Mouse (Mus musculus): Measurements from ENCODE around the gene Hif1an.

DNA sequence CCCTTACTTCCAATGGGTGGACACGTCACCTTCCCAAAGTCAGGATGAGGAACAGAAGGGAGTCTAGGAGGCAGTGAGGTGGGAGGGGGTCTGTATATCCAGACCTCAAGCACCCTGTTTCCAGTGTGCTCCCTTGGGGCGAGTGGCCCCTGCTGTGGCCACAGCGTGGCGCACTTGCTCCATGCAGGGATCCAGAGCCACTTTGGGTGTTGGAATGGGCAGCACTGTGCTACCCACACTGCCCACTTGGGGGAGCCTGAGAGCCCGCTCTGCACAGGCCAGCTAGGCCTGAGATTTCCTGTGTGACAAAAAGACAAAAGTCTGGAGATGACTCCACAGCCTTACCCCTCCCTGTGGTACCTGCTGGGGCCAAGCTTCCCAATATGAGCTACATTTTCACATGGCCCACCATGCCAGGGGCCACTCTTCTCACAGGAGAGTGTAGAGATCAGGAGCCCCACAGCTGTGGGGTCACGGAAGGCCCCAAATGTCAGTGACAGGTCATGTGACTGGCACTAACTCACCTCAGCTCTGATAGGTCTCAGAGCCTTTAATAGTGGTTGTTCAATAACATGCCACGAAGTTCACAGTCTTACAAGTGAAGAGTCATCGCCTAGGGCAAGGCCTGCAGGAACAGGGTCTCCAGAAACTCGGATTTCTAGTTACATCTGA lies 20.1 kb downstream of the Hif1an start:
- TF ChIP-seq POLR2A (IDR thresholded peaks at IDR 0.05; ENCODE audit: low read depth, low read length) (no peak), CTCF (IDR thresholded peaks at IDR 0.05; ENCODE audit: borderline replicate concordance, insufficient read depth, low read length) (peak; percentile 100)
